Comparison of ENCODE assay signal across 22 mouse cellular contexts in genomic region chr16:34894016-34894415, GRCm38 (mm10).
"Had no signal": no experiment of that assay in that cellular context is flagged by ENCODE, and none has a peak within 500 bp of the region (broad histone marks: within the 10 kb centered on the region; RNA-seq: fewer than 3 reads in every experiment).

No protein-coding gene starts in this region.

- H3K4me1 ChIP-seq: heart, embryonic 15.5 days; liver, embryonic 13.5 days; liver, embryonic 15.5 days had no signal

- H3K4me3 ChIP-seq: heart, adult 2 months; heart, embryonic 13.5 days; heart, embryonic 15.5 days; hindbrain, embryonic 13.5 days; hindbrain, embryonic 15.5 days; limb, embryonic 13.5 days; limb, embryonic 15.5 days; liver, embryonic 13.5 days; liver, embryonic 15.5 days had no signal

- H3K9ac ChIP-seq: forebrain, postnatal 0 days; heart, embryonic 13.5 days; heart, embryonic 15.5 days; hindbrain, embryonic 13.5 days; hindbrain, embryonic 15.5 days; limb, embryonic 13.5 days; limb, embryonic 15.5 days; liver, embryonic 13.5 days; liver, embryonic 15.5 days had no signal

- H3K9me3 ChIP-seq: heart, embryonic 13.5 days; heart, embryonic 15.5 days; hindbrain, embryonic 13.5 days; hindbrain, embryonic 15.5 days; limb, embryonic 13.5 days; limb, embryonic 15.5 days; liver, embryonic 13.5 days; liver, embryonic 15.5 days had no signal

- H3K4me2 ChIP-seq: heart, embryonic 11.5 days; heart, embryonic 13.5 days; heart, embryonic 15.5 days; hindbrain, embryonic 13.5 days; hindbrain, embryonic 15.5 days; limb, embryonic 13.5 days; limb, embryonic 15.5 days; liver, embryonic 13.5 days; liver, embryonic 15.5 days had no signal

- H3K27me3 ChIP-seq: heart, embryonic 13.5 days; hindbrain, embryonic 13.5 days; hindbrain, embryonic 15.5 days; limb, embryonic 13.5 days; limb, embryonic 15.5 days; liver, embryonic 13.5 days; liver, embryonic 15.5 days had no signal

- H3K27ac ChIP-seq: heart, adult 2 months; heart, embryonic 13.5 days; heart, embryonic 15.5 days; hindbrain, embryonic 13.5 days; hindbrain, embryonic 15.5 days; hindbrain, postnatal 0 days; limb, embryonic 13.5 days; limb, embryonic 15.5 days; liver, embryonic 13.5 days; liver, embryonic 15.5 days had no signal

- ATAC-seq: forebrain, postnatal 0 days; hindbrain, postnatal 0 days; intestine, embryonic 16.5 days had no signal

- DNase-seq: forebrain, postnatal 0 days; gastrocnemius, postnatal 14 days; gastrocnemius, postnatal 36 days; heart, adult 2 months; heart, postnatal 14 days; heart, postnatal 36 days; kidney, adult 11 months; kidney, postnatal 14 days; layer of hippocampus, adult 9-11 months; layer of hippocampus, postnatal 36 days; left cerebral cortex, postnatal 4 days; liver, embryonic 13.5 days had no signal

- H3K36me3 ChIP-seq: heart, embryonic 13.5 days; heart, embryonic 15.5 days; hindbrain, embryonic 13.5 days; hindbrain, embryonic 15.5 days; limb, embryonic 13.5 days; limb, embryonic 15.5 days; liver, embryonic 13.5 days; liver, embryonic 15.5 days had no signal
